9 mouse cellular contexts compared by ENCODE assay signal in the genomic region with DNA sequence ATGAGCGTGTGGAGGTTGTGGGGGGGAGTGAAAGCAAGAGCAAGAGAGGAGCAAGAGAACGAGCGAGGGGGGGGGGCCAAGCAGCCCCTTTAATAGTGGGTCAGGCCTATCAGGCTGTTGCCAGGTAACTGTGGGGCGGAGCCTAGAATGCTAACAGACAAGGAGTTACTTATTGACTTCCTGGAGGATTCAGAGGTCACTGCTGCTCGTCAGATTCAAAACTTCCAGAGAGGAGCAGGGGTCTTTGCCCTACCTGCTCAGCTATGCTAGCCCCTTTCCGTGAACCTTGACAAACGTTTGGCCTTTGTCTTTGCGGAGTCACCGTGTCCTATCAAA. TPM values are rescaled to one million over a fixed set of nuclear protein-coding genes. Genes with fewer than 3 reads are reported as not detected.
DNase-seq lines count a peak whose midpoint lies in the region; ATAC-seq lines count a peak whose summit lies in the region.
"Had no signal": no experiment of that assay in that cellular context is flagged by ENCODE, and none has a peak within 500 bp of the region (broad histone marks: within the 10 kb centered on the region; RNA-seq: fewer than 3 reads in every experiment).

No protein-coding gene starts in this region.

- peaks cover 8% of the 10 kb centered on the region for H3K4me1 ChIP-seq in heart, embryonic 12.5 days (replicated peaks)
- peaks cover 15% of the 10 kb centered on the region for H3K4me1 ChIP-seq in embryonic facial prominence, embryonic 15.5 days
- peaks cover 3% of the 10 kb centered on the region; the same call in 1 of the 2 replicates for H3K4me1 ChIP-seq in midbrain, embryonic 12.5 days

- peak overlapping the region; percentile 66 for H3K4me2 ChIP-seq in heart, embryonic 12.5 days
- H3K4me2 ChIP-seq in embryonic facial prominence, embryonic 15.5 days (replicated peaks), result peak overlapping the region; percentile 11
- 0 out of 2 replicates have a peak overlapping the region, but pooled peaks have one; percentile 8 for H3K4me2 ChIP-seq in midbrain, embryonic 12.5 days (replicated peaks)

- no peaks in the 10 kb centered on the region for H3K9me3 ChIP-seq in heart, embryonic 12.5 days (replicated peaks)
- H3K9me3 ChIP-seq in embryonic facial prominence, embryonic 15.5 days (replicated peaks), result no peaks in the 10 kb centered on the region
- no peaks in the 10 kb centered on the region for H3K9me3 ChIP-seq in midbrain, embryonic 12.5 days
- H3K9me3 ChIP-seq: G1E had no signal

- ATAC-seq in heart, embryonic 12.5 days (ENCODE audit: insufficient number of reproducible peaks, low FRiP score), result no peak
- ATAC-seq in embryonic facial prominence, embryonic 15.5 days (ENCODE audit: insufficient number of reproducible peaks, low FRiP score, low TSS enrichment, low read depth), result no peak
- no peak for ATAC-seq in midbrain, embryonic 12.5 days (ENCODE audit: low FRiP score, low read depth)

- 0 out of 2 replicates have a peak overlapping the region, but pooled peaks have one; percentile 8 for H3K9ac ChIP-seq in heart, embryonic 12.5 days
- H3K9ac ChIP-seq in embryonic facial prominence, embryonic 15.5 days, result no peak overlapping the region
- H3K9ac ChIP-seq in midbrain, embryonic 12.5 days (replicated peaks), result no peak overlapping the region

- peak overlapping the region; percentile 37 for H3K4me3 ChIP-seq in heart, embryonic 12.5 days
- H3K4me3 ChIP-seq in embryonic facial prominence, embryonic 15.5 days (replicated peaks), result no peak overlapping the region
- H3K4me3 ChIP-seq in midbrain, embryonic 12.5 days, result no peak overlapping the region

- H3K27me3 ChIP-seq in heart, embryonic 12.5 days (replicated peaks), result no peaks in the 10 kb centered on the region
- H3K27me3 ChIP-seq in embryonic facial prominence, embryonic 15.5 days, result no peaks in the 10 kb centered on the region
- H3K27me3 ChIP-seq in midbrain, embryonic 12.5 days, result no peaks in the 10 kb centered on the region

- no peak for DNase-seq in heart, adult 9 months (ENCODE audit: low spot score in 2 of 2)
- peak; percentile 65 for DNase-seq in large intestine, adult 2 months (ENCODE audit: low read depth, low spot score)
- DNase-seq in left cerebral cortex, adult 9 months (ENCODE audit: low spot score in 2 of 2), result no peak
- DNase-seq in right cerebral cortex, postnatal 36 days (ENCODE audit: low spot score in 2 of 2), result no peak
- DNase-seq in left cerebral cortex, adult 18-20 months (ENCODE audit: low spot score in 2 of 2), result no peak

- WGBS in heart, embryonic 12.5 days, result 20% methylated on average over 9 of the region's 9 CpGs
- 25% methylated on average over 9 of the region's 9 CpGs for WGBS in embryonic facial prominence, embryonic 15.5 days
- 14% methylated on average over 9 of the region's 9 CpGs for WGBS in large intestine, adult 2 months
- 18% methylated on average over 9 of the region's 9 CpGs for WGBS in midbrain, embryonic 12.5 days

- H3K27ac ChIP-seq in heart, embryonic 12.5 days (ENCODE audit: poor library complexity, severe bottlenecking), result no peak overlapping the region
- H3K27ac ChIP-seq in embryonic facial prominence, embryonic 15.5 days (replicated peaks), result peak overlapping the region; percentile 17; the same call in 1 of the 2 replicates
- H3K27ac ChIP-seq in midbrain, embryonic 12.5 days (replicated peaks), result no peak overlapping the region

- H3K36me3 ChIP-seq in heart, embryonic 12.5 days, result no peaks in the 10 kb centered on the region
- no peaks in the 10 kb centered on the region for H3K36me3 ChIP-seq in embryonic facial prominence, embryonic 15.5 days
- no peaks in the 10 kb centered on the region for H3K36me3 ChIP-seq in midbrain, embryonic 12.5 days
- H3K36me3 ChIP-seq: G1E had no signal

RNA-seq across cellular contexts. Expression of a gene that starts 34.5 kb away (rescaled TPM):
- 1.5 and 2.5 TPM in 2 replicates for polyA plus RNA-seq in heart, embryonic 12.5 days (2016; fragmentation: Nextera tagmentation; extraction: Ambion mirVana)
- polyA plus RNA-seq in embryonic facial prominence, embryonic 15.5 days (2015; fragmentation: Nextera tagmentation; extraction: Ambion mirVana), result 60.5 and 68.7 TPM in 2 replicates
- polyA plus RNA-seq in large intestine, adult 2 months (2012; rRNA removed), result 10.5 and 11.8 TPM in 2 replicates
- 3.7 and 4.2 TPM in 2 replicates for polyA plus RNA-seq in midbrain, embryonic 12.5 days (2016; fragmentation: Nextera tagmentation; extraction: Ambion mirVana)
- 1 to 10 TPM; 4.2 TPM for total RNA-seq in left cerebral cortex, adult 18-20 months (2021)
- polyA plus RNA-seq: G1E had no signal

RNA-seq across cellular contexts. Expression of a gene that starts 46.7 kb away (rescaled TPM):
- 55.7 and 57.4 TPM in 2 replicates for polyA plus RNA-seq in heart, embryonic 12.5 days (2016; fragmentation: Nextera tagmentation; extraction: Ambion mirVana)
- polyA plus RNA-seq in embryonic facial prominence, embryonic 15.5 days (2015; fragmentation: Nextera tagmentation; extraction: Ambion mirVana), result 43.9 and 57.8 TPM in 2 replicates
- polyA plus RNA-seq in large intestine, adult 2 months (2012; rRNA removed), result 11.2 and 25.9 TPM in 2 replicates
- polyA plus RNA-seq in midbrain, embryonic 12.5 days (2016; fragmentation: Nextera tagmentation; extraction: Ambion mirVana), result 74.5 and 83.8 TPM in 2 replicates
- 10 to 100 TPM; 53.5 to 56.2 TPM for total RNA-seq in left cerebral cortex, adult 18-20 months (2021)

Comparison
In these comparisons a context has a peak if more than half of its experiments do, and no peak if none do; other contexts are left out.
1. H3K4me2 ChIP-seq: peak in every context shown above with its lines; median percentile 66 in heart, embryonic 12.5 days; 11 in embryonic facial prominence, embryonic 15.5 days; 8 in midbrain, embryonic 12.5 days.